Mouse (Mus musculus) bone marrow, adult 2 months (tissue): Measurements from ENCODE around the gene Msrb1.

Experiments
- CTCF ChIP-seq: fragments of 200-500 bp; IDR thresholded peaks from 2 replicates; pipeline ENCODE4 v1.5.1; 2011; ENCODE audit warnings: low read length, control low read depth; ENCODE audit not compliant: control insufficient read depth, insufficient read depth
- POLR2A ChIP-seq: fragments of 200-500 bp; IDR thresholded peaks from 2 replicates; pipeline ENCODE4 v1.6.1; 2011; ENCODE audit warnings: low read depth, mild to moderate bottlenecking, control low read depth, low read length, borderline replicate concordance; ENCODE audit not compliant: control insufficient read depth

DNA sequence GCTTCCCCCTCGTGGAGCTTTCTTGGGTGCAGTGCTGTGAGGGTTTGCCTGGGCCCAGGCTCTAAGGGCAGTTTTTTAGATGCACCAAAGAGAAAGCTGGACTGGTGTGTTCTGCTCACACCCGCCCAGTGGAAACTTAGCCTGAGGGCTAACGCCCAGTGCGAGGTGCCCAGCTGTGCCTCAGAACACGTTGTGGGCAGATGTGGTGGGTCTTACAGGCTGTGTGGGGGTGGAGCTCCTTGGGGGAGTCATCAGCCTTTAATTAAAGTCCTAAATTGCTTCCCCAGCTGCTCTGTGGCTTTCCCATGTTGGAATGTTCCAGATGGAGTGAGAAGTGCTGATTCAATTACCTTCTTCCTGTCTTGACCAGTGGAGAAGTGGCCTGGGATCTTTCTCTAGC lies 24.7 kb downstream of the Msrb1 start:
- TF ChIP-seq POLR2A = no peak
- TF ChIP-seq CTCF = no peak
